20 mouse cellular contexts compared by ENCODE assay signal in genomic region chr4:153768350-153768749, GRCm38 (mm10).
A peak's percentile ranks its signal among the peaks of the same experiment; 100 is the strongest.
DNase-seq lines count a peak whose midpoint lies in the region; ATAC-seq and TF ChIP-seq lines count a peak whose summit lies in the region.
"Had no signal": no experiment of that assay in that cellular context is flagged by ENCODE, and none has a peak within 500 bp of the region (broad histone marks: within the 10 kb centered on the region; RNA-seq: fewer than 3 reads in every experiment).

No protein-coding gene starts in this region.

- H3K27ac ChIP-seq in heart, embryonic 10.5 days, result no peak overlapping the region
- H3K27ac ChIP-seq in intestine, embryonic 14.5 days (ENCODE audit: low read depth), result 0 out of 2 replicates have a peak overlapping the region, but pooled peaks have one; percentile 14
- no peak overlapping the region for H3K27ac ChIP-seq in intestine, postnatal 0 days (ENCODE audit: low read depth, low read length)
- 0 out of 2 replicates have a peak overlapping the region, but pooled peaks have one; percentile 6 for H3K27ac ChIP-seq in neural tube, embryonic 13.5 days (replicated peaks)
- no peak overlapping the region for H3K27ac ChIP-seq in neural tube, embryonic 15.5 days (replicated peaks)
- H3K27ac ChIP-seq: embryonic facial prominence, embryonic 15.5 days; heart, embryonic 15.5 days; limb, embryonic 12.5 days; liver, embryonic 12.5 days; midbrain, embryonic 12.5 days; neural tube, embryonic 12.5 days had no signal

- H3K9me3 ChIP-seq in heart, embryonic 10.5 days, result no peaks in the 10 kb centered on the region
- no peaks in the 10 kb centered on the region for H3K9me3 ChIP-seq in intestine, embryonic 14.5 days (ENCODE audit: control insufficient read depth, low read length)
- no peaks in the 10 kb centered on the region for H3K9me3 ChIP-seq in intestine, postnatal 0 days (ENCODE audit: control insufficient read depth)
- H3K9me3 ChIP-seq in neural tube, embryonic 13.5 days, result no peaks in the 10 kb centered on the region
- no peaks in the 10 kb centered on the region for H3K9me3 ChIP-seq in neural tube, embryonic 15.5 days (replicated peaks)
- H3K9me3 ChIP-seq: embryonic facial prominence, embryonic 15.5 days; heart, embryonic 15.5 days; limb, embryonic 12.5 days; midbrain, embryonic 12.5 days; neural tube, embryonic 12.5 days had no signal

- peaks cover 12% of the 10 kb centered on the region for H3K4me1 ChIP-seq in heart, embryonic 10.5 days
- no peaks in the 10 kb centered on the region for H3K4me1 ChIP-seq in intestine, embryonic 14.5 days (replicated peaks; ENCODE audit: control insufficient read depth, insufficient read depth, low read length)
- no peaks in the 10 kb centered on the region for H3K4me1 ChIP-seq in intestine, postnatal 0 days (replicated peaks; ENCODE audit: control insufficient read depth, insufficient read depth, low read length)
- peaks cover 7% of the 10 kb centered on the region; the same call in 1 of the 2 replicates for H3K4me1 ChIP-seq in neural tube, embryonic 13.5 days (replicated peaks)
- no peaks in the 10 kb centered on the region for H3K4me1 ChIP-seq in neural tube, embryonic 15.5 days
- H3K4me1 ChIP-seq: embryonic facial prominence, embryonic 15.5 days; heart, embryonic 15.5 days; liver, embryonic 12.5 days; neural tube, embryonic 12.5 days had no signal

- no peaks in the 10 kb centered on the region for H3K27me3 ChIP-seq in heart, embryonic 10.5 days (ENCODE audit: insufficient read depth, poor library complexity, severe bottlenecking)
- H3K27me3 ChIP-seq in intestine, embryonic 14.5 days (replicated peaks; ENCODE audit: control insufficient read depth, insufficient read depth, low read length), result no peaks in the 10 kb centered on the region
- H3K27me3 ChIP-seq in intestine, postnatal 0 days (replicated peaks; ENCODE audit: control insufficient read depth, insufficient read depth, low read length), result no peaks in the 10 kb centered on the region
- no peaks in the 10 kb centered on the region for H3K27me3 ChIP-seq in neural tube, embryonic 13.5 days
- H3K27me3 ChIP-seq in neural tube, embryonic 15.5 days (replicated peaks), result no peaks in the 10 kb centered on the region
- H3K27me3 ChIP-seq: embryonic facial prominence, embryonic 15.5 days; heart, embryonic 15.5 days; limb, embryonic 12.5 days; liver, embryonic 12.5 days; neural tube, embryonic 12.5 days had no signal

- TF ChIP-seq CTCF in intestine, postnatal 0 days (IDR thresholded peaks at IDR 0.05; ENCODE audit: low read depth), result no peak

- WGBS in heart, embryonic 10.5 days, result 21% methylated on average over 3 of the region's 3 CpGs
- WGBS in intestine, embryonic 14.5 days, result 29% methylated on average over 3 of the region's 3 CpGs
- 43% methylated on average over 3 of the region's 3 CpGs for WGBS in intestine, postnatal 0 days
- WGBS in neural tube, embryonic 13.5 days, result 59% methylated on average over 3 of the region's 3 CpGs
- WGBS in neural tube, embryonic 15.5 days, result 71% methylated on average over 3 of the region's 3 CpGs

- no peak for ATAC-seq in intestine, embryonic 14.5 days (replicated peaks; ENCODE audit: low FRiP score, low TSS enrichment, low read depth)
- no peak for ATAC-seq in intestine, postnatal 0 days
- ATAC-seq in neural tube, embryonic 13.5 days (ENCODE audit: low read depth), result no peak
- no peak for ATAC-seq in neural tube, embryonic 15.5 days (ENCODE audit: low FRiP score)
- ATAC-seq: liver, embryonic 12.5 days had no signal

- no peak overlapping the region for H3K9ac ChIP-seq in intestine, embryonic 14.5 days (ENCODE audit: low read length)
- H3K9ac ChIP-seq in intestine, postnatal 0 days (ENCODE audit: low read depth, low read length), result no peak overlapping the region
- no peak overlapping the region for H3K9ac ChIP-seq in neural tube, embryonic 13.5 days
- H3K9ac ChIP-seq in neural tube, embryonic 15.5 days (replicated peaks), result no peak overlapping the region
- H3K9ac ChIP-seq: embryonic facial prominence, embryonic 15.5 days; heart, embryonic 15.5 days; limb, embryonic 12.5 days; liver, embryonic 12.5 days; midbrain, embryonic 12.5 days; neural tube, embryonic 12.5 days had no signal

- peak; percentile 80 for DNase-seq in heart, embryonic 10.5 days (ENCODE audit: low spot score)
- no peak for DNase-seq in heart, adult 8-10 months (ENCODE audit: low spot score)
- DNase-seq in intestine, embryonic 14.5 days (ENCODE audit: low spot score), result no peak
- DNase-seq in heart, postnatal 4 days, result peak; percentile 7
- DNase-seq in right cerebral cortex, postnatal 4 days, result no peak
- DNase-seq: cerebellum, adult 2 months; gastrocnemius, postnatal 36 days; kidney, adult 8-10 months; kidney, postnatal 36 days; lung, adult 2 months; thymus, adult 2 months had no signal

- no peak overlapping the region for H3K4me2 ChIP-seq in intestine, embryonic 14.5 days (ENCODE audit: low read length)
- H3K4me2 ChIP-seq in intestine, postnatal 0 days (replicated peaks; ENCODE audit: low read depth), result no peak overlapping the region
- no peak overlapping the region for H3K4me2 ChIP-seq in neural tube, embryonic 13.5 days
- H3K4me2 ChIP-seq in neural tube, embryonic 15.5 days, result no peak overlapping the region
- H3K4me2 ChIP-seq: embryonic facial prominence, embryonic 15.5 days; heart, embryonic 15.5 days; limb, embryonic 12.5 days; liver, embryonic 12.5 days; midbrain, embryonic 12.5 days; neural tube, embryonic 12.5 days had no signal

- H3K4me3 ChIP-seq in heart, embryonic 10.5 days, result no peak overlapping the region
- no peak overlapping the region for H3K4me3 ChIP-seq in intestine, embryonic 14.5 days (ENCODE audit: low read depth, low read length)
- H3K4me3 ChIP-seq in intestine, postnatal 0 days (ENCODE audit: low read depth, low read length), result no peak overlapping the region
- H3K4me3 ChIP-seq in neural tube, embryonic 13.5 days, result no peak overlapping the region
- H3K4me3 ChIP-seq in neural tube, embryonic 15.5 days (replicated peaks), result no peak overlapping the region
- H3K4me3 ChIP-seq: embryonic facial prominence, embryonic 15.5 days; heart, embryonic 15.5 days; limb, embryonic 12.5 days; liver, embryonic 12.5 days; midbrain, embryonic 12.5 days; neural tube, embryonic 12.5 days had no signal

- H3K36me3 ChIP-seq in heart, embryonic 10.5 days, result no peaks in the 10 kb centered on the region
- no peaks in the 10 kb centered on the region for H3K36me3 ChIP-seq in intestine, embryonic 14.5 days (ENCODE audit: control insufficient read depth, insufficient read depth, low read length)
- no peaks in the 10 kb centered on the region for H3K36me3 ChIP-seq in intestine, postnatal 0 days (ENCODE audit: control insufficient read depth, insufficient read depth)
- no peaks in the 10 kb centered on the region for H3K36me3 ChIP-seq in neural tube, embryonic 13.5 days
- H3K36me3 ChIP-seq in neural tube, embryonic 15.5 days, result no peaks in the 10 kb centered on the region
- H3K36me3 ChIP-seq: embryonic facial prominence, embryonic 15.5 days; heart, embryonic 15.5 days; limb, embryonic 12.5 days; liver, embryonic 12.5 days; midbrain, embryonic 12.5 days; neural tube, embryonic 12.5 days had no signal

Comparison
In these comparisons a context has a peak if more than half of its experiments do, and no peak if none do; other contexts are left out.
1. DNase-seq: peak in heart, embryonic 10.5 days (single experiment) and heart, postnatal 4 days (single experiment); none in heart, adult 8-10 months (single experiment), intestine, embryonic 14.5 days (single experiment) and right cerebral cortex, postnatal 4 days (single experiment).
2. H3K27ac ChIP-seq: peak in intestine, embryonic 14.5 days (single experiment) and neural tube, embryonic 13.5 days (single experiment); none in heart, embryonic 10.5 days (single experiment), intestine, postnatal 0 days (single experiment) and neural tube, embryonic 15.5 days (single experiment).